Mouse (Mus musculus): ENCODE measurements around the gene Pip5k1b.

The Pip5k1b gene

DNA sequence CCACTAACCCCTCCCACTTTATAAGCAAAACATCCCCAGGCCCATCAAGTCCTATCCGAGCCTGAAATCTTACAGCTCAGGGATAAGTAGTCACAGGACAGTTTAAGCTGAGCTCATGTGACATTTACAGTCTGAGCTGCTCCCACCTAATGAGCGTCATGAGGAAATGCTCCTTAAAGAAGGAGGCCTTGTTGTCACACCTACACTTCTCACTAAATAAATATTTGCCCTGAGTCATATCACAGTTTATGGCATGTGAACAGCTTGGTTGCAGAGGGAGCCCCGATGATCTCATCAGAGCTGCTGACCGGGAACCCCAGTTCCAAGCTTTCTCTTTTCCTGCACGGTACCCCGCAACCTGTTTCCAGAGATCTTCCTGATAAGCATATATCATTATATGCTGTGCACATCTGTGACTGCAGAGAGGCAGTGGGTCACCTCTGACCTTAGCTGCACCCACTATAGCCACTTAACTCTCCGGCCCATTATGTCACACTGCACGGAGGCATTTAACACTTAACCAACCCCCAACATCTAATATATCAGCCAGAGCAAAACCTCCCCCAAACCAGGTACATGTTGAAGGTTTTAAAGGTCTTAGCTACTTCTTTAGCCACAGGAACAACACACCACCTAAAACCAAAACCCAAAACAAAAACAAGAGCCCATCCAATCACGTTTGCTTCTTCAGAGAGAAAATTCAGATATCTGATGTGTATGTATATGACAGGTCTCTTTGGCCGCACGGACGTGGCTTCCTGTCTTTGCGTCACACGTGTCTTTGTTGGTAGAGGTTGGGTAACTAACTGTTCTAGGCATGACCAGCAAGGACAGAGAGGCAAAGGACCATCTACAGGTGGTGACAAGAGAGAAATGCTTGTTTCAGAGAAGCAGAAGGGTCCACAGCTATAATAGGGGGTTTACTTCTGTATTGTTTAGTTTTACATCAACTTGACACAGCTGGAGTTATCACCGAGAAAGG, 40.7 kb downstream of the Pip5k1b start:
- DNase-seq = no peak

GRCm38 (mm10) chr19:24513105-24513843, 42.4 kb downstream of the Pip5k1b start:
- DNase-seq = no peak

DNA sequence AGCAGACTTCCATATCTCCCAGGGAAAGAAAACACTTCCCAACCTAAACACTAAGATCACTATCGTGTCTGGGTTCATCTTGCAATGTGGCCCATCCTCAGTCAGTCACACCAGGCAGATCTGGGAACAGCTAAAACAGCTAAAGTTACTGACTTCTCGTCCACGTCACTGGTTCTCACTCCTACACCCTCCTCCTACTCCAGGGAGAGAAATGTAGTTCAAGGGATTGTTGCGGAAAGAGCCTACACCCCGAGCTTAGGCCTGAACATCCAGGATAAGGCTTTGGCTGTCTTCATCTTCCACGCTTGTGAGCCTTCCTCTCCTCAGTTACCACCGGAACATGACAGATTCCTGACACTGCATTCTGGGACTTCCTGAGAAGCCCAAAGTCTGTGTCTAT, 43.7 kb downstream of the Pip5k1b start:
- no peak for DNase-seq

DNA sequence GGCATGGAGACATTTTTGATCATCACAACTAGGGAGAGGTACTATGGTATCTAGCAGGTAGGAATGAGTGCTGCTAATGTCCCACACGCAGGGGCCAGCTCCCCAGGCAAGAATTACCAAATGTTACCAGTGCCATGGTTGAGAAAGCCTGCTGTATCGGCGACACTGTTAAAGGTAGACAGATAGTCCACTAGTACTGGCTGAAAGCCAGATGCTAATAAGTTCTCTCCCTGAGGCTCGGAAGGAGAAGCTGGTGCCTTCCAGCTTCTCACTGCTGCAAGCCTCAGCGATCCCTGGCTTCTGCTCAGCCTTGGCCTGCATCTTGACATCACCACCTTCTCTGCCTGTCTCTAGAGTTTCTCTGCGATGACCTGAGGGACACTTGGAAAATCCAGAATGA, 46.3 kb downstream of the Pip5k1b start:
- no peak for DNase-seq

GRCm38 (mm10) chr19:24508087-24508767, 47.4 kb downstream of the Pip5k1b start:
- no peak for DNase-seq

DNA sequence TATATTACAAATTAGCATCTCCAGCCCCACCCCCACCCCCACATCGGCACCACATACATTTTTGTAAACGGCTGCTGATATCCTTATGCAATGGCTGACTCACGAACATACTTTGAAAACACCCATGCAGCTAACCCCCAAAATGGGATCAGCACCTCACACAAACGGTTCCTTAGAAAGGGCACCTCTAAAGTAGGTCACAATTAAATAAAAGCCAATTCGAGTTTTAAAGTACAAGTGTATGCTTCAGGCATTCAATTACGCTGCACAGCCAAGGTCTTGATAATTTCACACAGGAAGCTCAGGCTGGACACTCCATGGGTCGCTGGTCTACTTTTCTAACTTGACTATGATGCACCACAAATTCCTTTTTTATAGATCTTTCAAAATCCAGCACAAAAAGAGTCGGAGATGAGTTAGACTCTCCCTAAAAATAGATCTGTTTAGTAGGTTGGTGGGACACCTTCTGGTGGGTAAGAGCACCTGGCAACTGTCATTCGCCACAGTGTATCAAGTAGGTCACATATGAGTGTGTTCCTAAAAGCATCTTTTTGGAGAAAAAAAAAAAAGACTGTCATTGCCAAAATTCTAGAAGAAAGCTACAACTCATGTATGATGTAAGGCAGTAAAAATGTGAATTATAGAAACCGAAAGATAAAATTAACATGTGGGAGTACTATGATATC, 52.8 kb downstream of the Pip5k1b start:
- no peak for DNase-seq

DNA sequence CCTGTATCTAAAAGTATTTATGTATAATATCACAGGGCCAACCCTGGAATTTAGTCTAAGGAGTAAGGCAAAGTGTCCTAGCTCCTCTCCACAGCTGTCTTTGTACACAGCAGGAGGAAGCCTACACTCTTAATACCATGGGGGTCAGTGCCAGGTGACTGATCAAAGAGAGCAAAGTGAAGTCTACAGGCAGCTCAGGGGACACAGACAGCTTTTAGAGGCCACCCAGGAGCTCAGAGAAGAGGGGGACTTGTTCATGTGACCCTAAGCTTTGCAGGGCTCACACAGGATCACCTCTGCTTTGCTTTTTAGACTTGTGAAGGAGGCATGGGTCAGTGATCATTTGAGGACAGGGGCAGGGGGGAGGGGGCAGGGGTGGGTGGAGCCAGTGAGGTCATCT, 54.1 kb downstream of the Pip5k1b start:
- no peak for DNase-seq

DNA sequence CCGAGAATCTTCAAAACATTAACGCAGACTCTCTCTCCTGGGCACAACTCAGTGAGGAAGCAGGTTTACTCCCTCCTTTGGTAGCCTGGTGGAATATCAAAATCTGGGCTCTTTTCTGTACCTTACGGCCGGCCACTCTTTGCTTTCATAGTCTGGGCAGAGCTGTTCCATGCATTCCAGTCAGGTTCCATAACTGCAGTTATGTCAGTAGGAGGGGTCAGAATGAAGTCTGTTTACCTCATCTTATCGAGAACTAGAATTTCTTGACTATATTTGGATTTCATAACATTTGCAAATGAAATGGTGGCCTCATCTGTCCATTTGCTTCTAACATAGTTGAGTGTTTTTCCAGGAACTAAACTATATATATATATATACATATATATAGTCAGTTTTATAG, 55.2 kb downstream of the Pip5k1b start:
- DNase-seq = no peak

GRCm38 (mm10) chr19:24499291-24499690, 56.4 kb downstream of the Pip5k1b start:
- DNase-seq = no peak

- DNase-seq = no peak
Measured at GRCm38 (mm10) chr19:24493887-24494286, 61.8 kb downstream of the Pip5k1b start.

DNA sequence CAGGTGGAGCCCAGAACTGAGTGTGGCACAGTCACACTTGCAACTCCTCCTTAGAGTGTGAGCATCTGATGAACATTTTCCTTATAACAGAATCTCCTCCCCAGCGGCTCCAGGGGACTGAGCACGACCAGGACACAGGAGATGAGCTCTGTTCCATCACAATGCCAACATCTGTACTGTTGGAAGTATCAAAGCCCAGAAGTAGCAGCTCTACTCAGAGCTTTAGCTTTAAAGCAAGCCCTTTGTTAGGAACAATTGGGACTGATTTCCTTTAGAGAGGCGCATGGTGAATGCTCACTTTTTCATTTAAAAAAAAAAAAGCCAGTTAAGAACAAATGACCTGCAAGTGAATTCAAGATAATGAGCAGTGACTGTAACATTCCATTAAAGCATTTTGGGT, 63.8 kb downstream of the Pip5k1b start:
- DNase-seq = no peak

GRCm38 (mm10) chr19:24490275-24490674, 65.4 kb downstream of the Pip5k1b start:
- DNase-seq = no peak

DNA sequence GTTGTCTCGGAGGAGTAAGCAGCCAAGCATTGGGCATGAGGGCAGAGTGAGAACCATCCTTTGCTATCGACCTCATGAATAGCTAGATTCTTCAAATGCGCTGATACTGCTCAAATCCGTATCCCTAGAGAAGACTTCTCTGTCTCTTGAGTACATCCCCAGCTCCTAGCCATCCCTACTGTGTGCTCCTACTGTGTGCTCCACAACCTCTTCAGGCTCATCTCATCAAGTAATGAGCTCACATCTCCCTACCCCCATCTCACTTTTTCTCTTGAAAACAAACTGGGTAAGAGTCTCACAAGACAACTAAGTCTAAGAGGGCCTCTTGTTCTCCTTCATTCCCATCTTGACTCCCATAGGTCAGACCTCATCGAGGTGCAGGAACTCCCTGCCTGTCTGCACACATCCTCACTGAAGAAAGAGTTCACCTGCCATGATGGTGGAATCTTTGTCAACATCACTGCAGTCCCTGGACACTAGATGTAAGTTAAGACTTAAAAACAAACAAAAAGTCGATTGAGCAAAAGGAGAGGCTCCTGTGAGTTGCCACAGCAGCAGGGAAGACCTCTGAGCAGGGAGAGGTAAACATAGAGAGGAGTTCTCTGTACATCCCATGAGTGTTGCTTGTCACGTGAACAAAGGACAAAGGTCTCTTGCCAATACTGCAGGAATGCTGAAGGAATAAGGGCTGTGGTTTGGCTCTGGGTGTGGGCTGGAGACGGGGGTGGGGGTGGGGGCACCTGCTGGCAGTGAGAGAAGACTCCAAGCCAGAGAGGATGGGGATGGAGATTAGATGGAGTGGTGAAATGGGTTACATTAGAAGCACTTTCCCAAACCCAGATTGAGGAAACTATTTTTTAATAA, 69.0 kb downstream of the Pip5k1b start:
- DNase-seq = no peak

DNA sequence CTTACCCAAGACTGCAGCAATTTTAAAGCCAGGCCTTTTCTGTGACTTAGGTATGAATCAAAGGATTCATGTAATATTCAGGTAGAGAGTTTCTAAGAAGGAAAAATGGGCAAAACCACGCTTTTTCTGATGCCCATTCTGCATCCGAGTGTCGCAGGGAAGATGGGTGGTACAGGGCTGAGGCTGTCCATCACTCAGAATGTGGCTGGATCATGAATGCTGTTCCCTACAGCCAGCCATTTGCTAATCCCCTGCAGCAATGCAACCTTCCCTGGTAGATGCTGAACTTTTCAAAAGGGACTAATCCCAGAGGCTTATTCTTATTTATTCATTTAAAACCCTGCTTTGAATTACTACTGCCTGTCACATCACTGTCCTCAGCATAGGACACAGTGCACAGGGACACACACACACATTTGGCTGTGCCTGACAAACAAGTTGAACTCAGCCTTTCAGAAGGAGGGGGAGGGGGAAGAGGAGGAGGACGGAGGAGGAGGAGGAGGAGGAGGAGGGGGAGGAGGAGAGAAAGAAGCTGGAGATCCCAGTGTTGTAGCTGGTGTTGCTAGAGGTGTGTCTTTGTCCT, 71.0 kb downstream of the Pip5k1b start:
- DNase-seq = no peak

GRCm38 (mm10) chr19:24480916-24481315, 74.8 kb downstream of the Pip5k1b start:
- DNase-seq = no peak

- peak; percentile 88 for DNase-seq
Measured at GRCm38 (mm10) chr19:24476929-24477882, 78.5 kb downstream of the Pip5k1b start, which contains the start of gene Fam122a. Gene Fam122a (minus strand): TSS chr19:24477356.

DNA sequence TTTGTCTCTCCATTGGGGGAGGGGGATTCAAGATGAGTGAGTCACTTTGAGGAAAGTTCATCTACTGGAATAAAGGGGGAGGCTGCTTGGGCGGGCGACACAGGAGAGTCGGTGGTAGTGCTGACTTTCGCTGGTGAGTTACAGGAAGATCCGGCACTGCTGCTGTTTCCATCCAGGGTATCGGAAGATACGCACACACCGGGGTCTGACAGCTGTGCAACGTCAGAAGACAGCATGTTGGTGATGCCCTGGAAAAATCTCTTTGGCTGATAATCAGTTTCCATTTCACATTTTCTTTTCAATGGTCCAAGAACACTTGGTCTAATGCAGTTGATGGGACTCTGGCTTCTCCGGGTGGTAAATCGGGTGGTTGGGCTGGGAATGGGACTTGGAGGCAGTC, 79.2 kb downstream of the Pip5k1b start:
- peak; percentile 27 for DNase-seq

GRCm38 (mm10) chr19:24475281-24475680, 80.4 kb downstream of the Pip5k1b start:
- DNase-seq = no peak

GRCm38 (mm10) chr19:24472512-24472911, 83.2 kb downstream of the Pip5k1b start:
- DNase-seq = peak; percentile 7

DNA sequence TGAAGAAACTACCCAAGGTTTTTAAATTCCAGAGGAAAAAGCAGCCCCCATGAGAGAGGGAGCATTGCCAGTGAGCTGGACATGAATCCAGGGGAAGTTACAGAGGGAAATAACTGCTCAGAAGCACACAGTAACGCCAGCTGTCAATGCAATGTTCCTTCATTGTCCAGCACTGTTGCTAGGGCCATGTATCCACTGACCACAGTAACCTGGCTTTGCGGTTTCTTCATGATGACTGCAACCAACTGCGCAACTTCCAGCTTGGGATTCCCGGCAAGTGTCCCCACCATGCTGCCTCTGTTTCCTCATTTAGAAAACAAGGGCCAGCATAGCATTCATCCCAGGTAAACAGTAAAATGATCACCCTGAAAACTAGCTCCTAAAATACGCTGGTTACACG, 84.1 kb downstream of the Pip5k1b start:
- no peak for DNase-seq

Measured in lung, postnatal 14 days (tissue).